Mouse (Mus musculus): ENCODE measurements at regions not wholly inside any gene's neighbourhood (a gene's known extent, or its start where the extent isn't known, plus 50 kb on each side); places are given as distances from the start of the nearest gene placed in this dataset.

- no peak for TF ChIP-seq GATA1 (IDR thresholded peaks at IDR 0.05; ENCODE audit: low read length)
Observed at GRCm38 (mm10) chr10:39261174-39262145, 97.9 kb upstream of the Ccn6 start.

GRCm38 (mm10) chr10:39260061-39260460, 96.5 kb upstream of the Ccn6 start:
- no peak for TF ChIP-seq GATA1 (IDR thresholded peaks at IDR 0.05; ENCODE audit: low read length)

GRCm38 (mm10) chr10:39257371-39258154, 94.0 kb upstream of the Ccn6 start:
- no peak for TF ChIP-seq GATA1 (IDR thresholded peaks at IDR 0.05; ENCODE audit: low read length)

GRCm38 (mm10) chr10:39254561-39254960, 91.0 kb upstream of the Ccn6 start:
- no peak for TF ChIP-seq GATA1 (IDR thresholded peaks at IDR 0.05; ENCODE audit: low read length)

- no peak for TF ChIP-seq GATA1 (IDR thresholded peaks at IDR 0.05; ENCODE audit: low read length)
Observed at GRCm38 (mm10) chr10:39250039-39250438, 86.4 kb upstream of the Ccn6 start.

GRCm38 (mm10) chr10:39248486-39248885, 84.9 kb upstream of the Ccn6 start:
- TF ChIP-seq GATA1 (IDR thresholded peaks at IDR 0.05; ENCODE audit: low read length), result no peak

- no peak for TF ChIP-seq GATA1 (IDR thresholded peaks at IDR 0.05; ENCODE audit: low read length)
Observed at GRCm38 (mm10) chr10:39246984-39247383, 83.4 kb upstream of the Ccn6 start.

- no peak for TF ChIP-seq GATA1 (IDR thresholded peaks at IDR 0.05; ENCODE audit: low read length)
Observed at GRCm38 (mm10) chr10:39245141-39245540, 81.5 kb upstream of the Ccn6 start.

GRCm38 (mm10) chr10:39244061-39244460, 80.5 kb upstream of the Ccn6 start:
- no peak for TF ChIP-seq GATA1 (IDR thresholded peaks at IDR 0.05; ENCODE audit: low read length)

GRCm38 (mm10) chr10:39242398-39242797, 78.8 kb upstream of the Ccn6 start:
- no peak for TF ChIP-seq GATA1 (IDR thresholded peaks at IDR 0.05; ENCODE audit: low read length)

GRCm38 (mm10) chr10:39241922-39242321, 78.3 kb upstream of the Ccn6 start:
- no peak for TF ChIP-seq GATA1 (IDR thresholded peaks at IDR 0.05; ENCODE audit: low read length)

- TF ChIP-seq GATA1 (IDR thresholded peaks at IDR 0.05; ENCODE audit: low read length), result no peak
Observed at GRCm38 (mm10) chr10:39241486-39241885, 77.9 kb upstream of the Ccn6 start.

- TF ChIP-seq GATA1 (IDR thresholded peaks at IDR 0.05; ENCODE audit: low read length), result no peak
Observed at GRCm38 (mm10) chr10:39240966-39241365, 77.4 kb upstream of the Ccn6 start.

GRCm38 (mm10) chr10:39240178-39240791, 76.7 kb upstream of the Ccn6 start:
- TF ChIP-seq GATA1 (IDR thresholded peaks at IDR 0.05; ENCODE audit: low read length), result no peak

- TF ChIP-seq GATA1 (IDR thresholded peaks at IDR 0.05; ENCODE audit: low read length), result no peak
Observed at GRCm38 (mm10) chr10:39239498-39240177, 76.0 kb upstream of the Ccn6 start.

Data from G1E-ER4 (cell line).